Mouse (Mus musculus): ENCODE data around the gene Tmem60. TPM values are rescaled to one million over a fixed set of nuclear protein-coding genes. Genes with fewer than 3 reads are reported as not detected.

Tmem60 gene
- polyA plus RNA-seq, 1 experiment from 2014 or later: 71.4 TPM

Other genes with a start within 250 kb of the Tmem60 start
- gene Phtf2, start 67 bp upstream of the Tmem60 start, polyA plus RNA-seq (2015; fragmentation: Nextera tagmentation; extraction: Ambion mirVana): 23.2 and 23.3 TPM in 2 replicates
- gene Rsbn1l, start 74.2 kb downstream of the Tmem60 start, polyA plus RNA-seq (2015; fragmentation: Nextera tagmentation; extraction: Ambion mirVana): 5.7 and 6.4 TPM in 2 replicates
- gene Ptpn12, start 173.7 kb downstream of the Tmem60 start, polyA plus RNA-seq (2015; fragmentation: Nextera tagmentation; extraction: Ambion mirVana): 29.1 TPM in 2 replicates